Mouse (Mus musculus) kidney, postnatal 4 days (tissue): ENCODE measurements around the gene Tmem168.

Experiments used
- DNase-seq, 2 experiments: peaks; one replicate each; pipeline ENCODE4 v3.0.0; 2021; ENCODE audit warnings: mixed read lengths in 2 of 2

Tmem168 gene

DNA sequence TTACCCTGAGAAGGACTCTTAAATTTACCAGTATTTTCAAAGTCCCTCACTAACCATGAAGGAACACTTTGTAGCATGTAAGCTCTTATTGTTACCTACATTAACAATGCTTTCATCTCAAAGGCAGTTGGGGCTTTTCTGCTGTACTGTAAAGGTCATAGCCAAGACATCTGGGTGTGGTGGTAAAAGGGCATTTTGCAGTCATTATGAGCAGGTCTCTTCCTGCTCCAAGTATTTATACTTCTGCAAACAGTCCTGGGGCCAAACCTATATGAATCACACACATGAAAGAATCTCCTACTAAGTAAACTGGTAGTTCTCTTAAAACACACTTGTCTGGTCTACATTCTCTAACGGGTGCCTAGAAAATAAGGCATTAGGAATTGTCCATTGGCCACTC lies 25.8 kb downstream of the Tmem168 start:
- no peak for DNase-seq

DNA sequence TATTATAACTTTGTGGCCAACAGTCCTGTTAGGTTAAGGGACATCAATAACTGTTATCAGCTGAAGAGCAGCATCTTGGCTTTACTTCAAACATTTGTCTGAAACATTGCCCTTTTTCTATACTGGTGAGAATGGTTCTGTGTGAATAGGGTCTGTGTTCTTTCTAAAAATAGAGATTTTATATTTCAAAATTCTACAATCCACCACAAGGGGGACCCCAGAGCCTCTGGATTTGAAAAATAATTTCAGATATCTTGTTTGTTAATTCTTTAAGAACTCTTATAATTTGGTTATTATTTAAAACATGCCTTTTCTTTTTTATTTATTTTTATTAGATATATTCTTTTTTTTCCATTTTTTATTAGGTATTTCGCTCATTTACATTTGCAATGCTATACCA lies 42.2 kb downstream of the Tmem168 start:
- DNase-seq: no peak

DNA sequence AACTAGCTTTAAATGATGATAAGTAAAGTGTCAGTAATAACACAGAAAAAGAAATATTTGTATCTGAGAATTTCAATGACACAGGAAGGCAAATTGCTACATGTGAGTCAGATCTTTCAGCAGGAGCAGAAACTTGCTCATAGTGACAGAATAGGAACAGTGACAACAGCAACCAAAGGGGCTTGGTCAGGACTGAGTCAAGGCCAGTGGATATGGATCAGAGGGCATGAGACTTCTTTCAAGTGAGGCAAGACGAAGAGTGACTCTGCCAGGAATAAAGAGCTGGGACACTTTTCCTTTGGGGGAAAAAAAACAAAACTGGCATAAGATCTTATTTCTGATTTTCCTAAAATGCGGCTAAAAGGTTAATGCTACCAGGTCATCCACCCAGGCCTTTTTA lies 52.6 kb downstream of the Tmem168 start:
- DNase-seq: no peak

DNA sequence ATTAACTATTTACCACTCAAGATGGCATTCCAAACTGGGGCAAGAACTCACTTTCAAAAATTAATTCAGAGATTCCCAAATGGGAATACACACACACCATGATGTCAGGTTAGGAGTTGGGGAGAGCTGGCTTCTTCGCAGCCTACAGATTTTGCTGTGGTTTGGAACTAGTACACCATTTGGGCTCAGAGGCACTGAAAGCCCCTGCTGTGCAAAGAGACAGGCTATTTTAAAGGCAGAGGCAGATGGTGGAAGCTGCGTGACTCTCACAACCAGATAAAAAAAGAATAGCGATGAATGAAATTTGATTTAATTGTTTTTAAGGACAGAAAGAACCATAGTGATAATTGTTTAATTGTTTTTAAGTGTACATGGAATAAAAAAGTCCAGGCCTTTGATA lies 66.1 kb downstream of the Tmem168 start:
- no peak for DNase-seq

DNA sequence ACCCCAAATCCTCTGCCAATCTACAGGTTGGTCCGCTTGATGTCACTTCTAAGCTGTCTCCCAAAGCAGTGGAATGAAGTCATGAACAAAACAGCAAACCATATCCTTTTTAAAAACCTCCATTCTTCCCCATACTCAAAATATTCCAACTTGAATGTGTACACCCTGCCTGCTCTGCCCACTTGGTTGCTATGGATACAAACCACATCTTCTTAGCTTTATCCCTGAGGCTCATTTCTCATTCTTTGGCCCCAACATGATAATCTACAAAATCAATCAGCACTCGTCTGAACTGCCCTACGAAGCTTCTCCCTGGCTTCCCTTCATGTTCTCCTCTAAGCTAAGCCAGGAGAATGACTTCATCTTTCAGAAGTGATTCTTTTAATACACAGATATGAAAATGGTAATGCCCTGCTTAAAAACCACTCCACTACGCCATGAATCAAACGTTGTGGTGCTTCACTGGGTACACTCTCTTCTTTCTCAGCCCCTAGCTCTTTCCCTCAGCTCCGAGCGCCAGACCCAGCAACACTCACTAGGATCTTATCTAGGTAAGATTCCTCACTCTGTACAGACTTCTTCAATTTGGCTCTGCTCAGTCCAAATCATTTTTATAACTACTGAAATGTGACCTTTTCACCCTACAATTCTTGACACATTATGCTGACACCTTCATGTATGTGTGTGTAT lies 70.5 kb downstream of the Tmem168 start:
- DNase-seq: no peak
